Mouse (Mus musculus) MEL (cell line): ENCODE data around the gene Ski.

Experiments used
- CHD2 ChIP-seq: IDR thresholded peaks from 2 replicates; pipeline ENCODE4 v1.6.1; 2011; ENCODE audit warnings: low read length, improper control_type of control experiment
- EP300 ChIP-seq, 2 experiments: IDR thresholded peaks; 2 replicates each; pipeline ENCODE4 v1.6.1; 2011; ENCODE audit warnings: improper control_type of control experiment in 2 of 2, low read length in 2 of 2, low read depth in 1 of 2, mild to moderate bottlenecking in 1 of 2
- ETS1 ChIP-seq: IDR thresholded peaks from 2 replicates; pipeline ENCODE4 v1.6.1; 2012; ENCODE audit warnings: low read depth, mild to moderate bottlenecking, inconsistent platforms, low read length, improper control_type of control experiment, moderate library complexity
- JUND ChIP-seq: IDR thresholded peaks from 2 replicates; pipeline ENCODE4 v1.6.1; 2011; ENCODE audit warnings: low read depth, mild to moderate bottlenecking, improper control_type of control experiment, low read length
- MAFK ChIP-seq: IDR thresholded peaks from 2 replicates; pipeline ENCODE4 v1.6.1; 2011; ENCODE audit warnings: low read depth, mild to moderate bottlenecking, low read length, improper control_type of control experiment, borderline replicate concordance
- MAX ChIP-seq: IDR thresholded peaks from 2 replicates; pipeline ENCODE4 v1.6.1; 2011; ENCODE audit warnings: low read length, improper control_type of control experiment
- POLR2A ChIP-seq, 2 experiments: IDR thresholded peaks; 2 replicates each; pipeline ENCODE4 v1.6.1; 2011 to 2012; ENCODE audit warnings: low read length in 2 of 2, mild to moderate bottlenecking in 2 of 2, control low read depth in 1 of 2, improper control_type of control experiment in 1 of 2, low read depth in 1 of 2, moderate library complexity in 1 of 2; ENCODE audit not compliant: control insufficient read depth in 1 of 2, insufficient read depth in 1 of 2, poor library complexity in 1 of 2
- POLR2AphosphoS2 ChIP-seq: IDR thresholded peaks from 2 replicates; pipeline ENCODE4 v1.6.1; 2011; ENCODE audit warnings: low read length, improper control_type of control experiment
- SIN3A ChIP-seq: IDR thresholded peaks from 2 replicates; pipeline ENCODE4 v1.6.1; 2012; ENCODE audit warnings: low read length, improper control_type of control experiment, inconsistent platforms
- SMC3 ChIP-seq: IDR thresholded peaks from 2 replicates; pipeline ENCODE4 v1.6.1; 2011; ENCODE audit warnings: low read depth, low read length, improper control_type of control experiment
- TAL1 ChIP-seq: IDR thresholded peaks from 2 replicates; pipeline ENCODE4 v1.6.1; 2012; ENCODE audit warnings: mild to moderate bottlenecking, inconsistent platforms, low read length, moderate library complexity, mixed read lengths
- TBP ChIP-seq: IDR thresholded peaks from 2 replicates; pipeline ENCODE4 v1.8.0; 2011; ENCODE audit warnings: low read depth, low read length, improper control_type of control experiment

- no peak for TF ChIP-seq EP300 (IDR thresholded peaks at IDR 0.05; ENCODE audit: low read depth in 1 of 2, low read length in 2 of 2)
- no peak for TF ChIP-seq TAL1
- TF ChIP-seq MAX, result no peak
- TF ChIP-seq CHD2, result no peak
- no peak for TF ChIP-seq SMC3
- TF ChIP-seq MAFK, result no peak
- TF ChIP-seq ETS1, result no peak
- TF ChIP-seq SIN3A, result no peak
- no peak for TF ChIP-seq POLR2AphosphoS2
- TF ChIP-seq JUND, result no peak
- no peak for TF ChIP-seq POLR2A (IDR thresholded peaks at IDR 0.05; ENCODE audit: control insufficient read depth in 1 of 2, insufficient read depth in 1 of 2, low read depth in 1 of 2, low read length in 2 of 2, poor library complexity in 1 of 2)
- TF ChIP-seq TBP, result no peak
Measured at GRCm38 (mm10) chr4:155215203-155215602, 7.2 kb downstream of the Ski start.
